Mouse (Mus musculus) midbrain, embryonic 12.5 days (tissue): ENCODE measurements around the gene Dach1. TPM values are rescaled to one million over a fixed set of nuclear protein-coding genes. Genes with fewer than 3 reads are reported as not detected.

ENCODE experiments used
- ATAC-seq: fragments of 200-750 bp; cut with Nextera tagmentation; 2 replicates; pipeline ENCODE4 v1.8.0; 2017; ENCODE audit warnings: low read depth, moderate TSS enrichment, moderate library complexity; ENCODE audit not compliant: low FRiP score
- H3K27ac ChIP-seq: fragments of 300-500 bp; sonication (generic); replicated peaks from 2 replicates; pipeline ENCODE4 v1.5.1; 2016; ENCODE audit warnings: mild to moderate bottlenecking
- H3K27me3 ChIP-seq: fragments of 300-500 bp; sonication (generic); 2 replicates; pipeline ENCODE4 v1.6.1; 2016; ENCODE audit warnings: mild to moderate bottlenecking
- H3K36me3 ChIP-seq: fragments of 300-500 bp; sonication (generic); 2 replicates; pipeline ENCODE4 v1.6.1; 2016
- H3K4me1 ChIP-seq: fragments of 300-500 bp; sonication (generic); 2 replicates; pipeline ENCODE4 v1.6.1; 2016
- H3K4me2 ChIP-seq: fragments of 300-500 bp; sonication (generic); replicated peaks from 2 replicates; pipeline ENCODE4 v1.6.1; 2016; ENCODE audit warnings: mild to moderate bottlenecking, moderate library complexity
- H3K4me3 ChIP-seq: fragments of 300-500 bp; sonication (generic); 2 replicates; pipeline ENCODE4 v1.5.1; 2016; ENCODE audit warnings: mild to moderate bottlenecking
- H3K9ac ChIP-seq: fragments of 300-500 bp; sonication (generic); replicated peaks from 2 replicates; pipeline ENCODE4 v1.6.1; 2016; ENCODE audit warnings: mild to moderate bottlenecking, moderate library complexity
- H3K9me3 ChIP-seq: fragments of 300-500 bp; sonication (generic); 2 replicates; pipeline ENCODE4 v1.6.1; 2016; ENCODE audit warnings: mild to moderate bottlenecking
- WGBS: fragments of 180-500 bp; shearing (Covaris S2); methylation state at CpG from one replicate; pipeline ENCODE4 v1.1.7; 2016; 5-methylcytosine and 5-hydroxymethylcytosine counted together
- polyA plus RNA-seq: library from polyadenylated mRNA; unstranded; fragments of >200 nt; fragmentation: Nextera tagmentation; extraction: Ambion mirVana; gene quantifications from 2 replicates; pipeline ENCODE4 v1.2.1, GENCODE M21; 2016

Dach1 gene
- polyA plus RNA-seq, 1 experiment from 2014 or later: 24.9 TPM

- Histone ChIP-seq H3K36me3 (no peaks in the 10 kb centered on the region), H3K4me1 (peaks cover 20% of the 10 kb centered on the region), H3K27me3 (no peaks in the 10 kb centered on the region), H3K9me3 (no peaks in the 10 kb centered on the region), H3K4me3 (no peak overlapping the region), H3K9ac (no peak overlapping the region), H3K27ac (0 out of 2 replicates have a peak overlapping the region, but pooled peaks have one; percentile 30), H3K4me2 (0 out of 2 replicates have a peak overlapping the region, but pooled peaks have one; percentile 15)
- ATAC-seq: no peak
- WGBS: 25% methylated on average over 7 of the region's 7 CpGs
Observed at GRCm38 (mm10) chr14:98156753-98157152, 12.8 kb downstream of the Dach1 start.

- Histone ChIP-seq H3K4me2 (peak overlapping the region; percentile 15), H3K4me1 (peaks cover 20% of the 10 kb centered on the region), H3K27ac (peak overlapping the region; percentile 61; the same call in 1 of the 2 replicates), H3K9me3 (no peaks in the 10 kb centered on the region), H3K36me3 (no peaks in the 10 kb centered on the region), H3K9ac (no peak overlapping the region), H3K27me3 (no peaks in the 10 kb centered on the region), H3K4me3 (no peak overlapping the region)
- ATAC-seq: peak; percentile 57
- WGBS: 46% methylated on average over 7 of the region's 7 CpGs
Observed at GRCm38 (mm10) chr14:98155725-98156392, 13.7 kb downstream of the Dach1 start.

GRCm38 (mm10) chr14:98154832-98155422, 14.6 kb downstream of the Dach1 start:
- Histone ChIP-seq H3K9me3 (no peaks in the 10 kb centered on the region), H3K4me2 (peak overlapping the region; percentile 25), H3K9ac (no peak overlapping the region), H3K4me1 (peaks cover 20% of the 10 kb centered on the region), H3K27ac (peak overlapping the region; percentile 69), H3K36me3 (no peaks in the 10 kb centered on the region), H3K27me3 (no peaks in the 10 kb centered on the region), H3K4me3 (no peak overlapping the region)
- peak; percentile 85 for ATAC-seq
- WGBS: 25% methylated on average over 7 of the region's 7 CpGs

- H3K9ac ChIP-seq: no peak overlapping the region
- no peaks in the 10 kb centered on the region for H3K9me3 ChIP-seq
- H3K36me3 ChIP-seq: no peaks in the 10 kb centered on the region
- H3K4me1 ChIP-seq: peaks cover 8% of the 10 kb centered on the region; the same call in 1 of the 2 replicates
- H3K4me2 ChIP-seq: no peak overlapping the region
- 66% methylated on average over 2 of the region's 2 CpGs for WGBS
- ATAC-seq: no peak
- H3K27ac ChIP-seq: no peak overlapping the region
- no peak overlapping the region for H3K4me3 ChIP-seq
- H3K27me3 ChIP-seq: no peaks in the 10 kb centered on the region
Observed at GRCm38 (mm10) chr14:98141758-98142157, 27.8 kb downstream of the Dach1 start.

- H3K4me3 ChIP-seq: no peak overlapping the region
- H3K36me3 ChIP-seq: no peaks in the 10 kb centered on the region
- H3K9me3 ChIP-seq: no peaks in the 10 kb centered on the region
- 57% methylated on average over 3 of the region's 3 CpGs for WGBS
- peaks cover 12% of the 10 kb centered on the region; the same call in 1 of the 2 replicates for H3K4me1 ChIP-seq
- H3K27ac ChIP-seq: no peak overlapping the region
- no peaks in the 10 kb centered on the region for H3K27me3 ChIP-seq
- no peak overlapping the region for H3K9ac ChIP-seq
- H3K4me2 ChIP-seq: no peak overlapping the region
- ATAC-seq: peak; percentile 30; the same call in 1 of the 2 replicates
Observed at GRCm38 (mm10) chr14:98138873-98139665, 30.5 kb downstream of the Dach1 start.

- peaks cover 12% of the 10 kb centered on the region; the same call in 1 of the 2 replicates for H3K4me1 ChIP-seq
- no peak overlapping the region for H3K4me3 ChIP-seq
- no peak for ATAC-seq
- H3K4me2 ChIP-seq: no peak overlapping the region
- no peak overlapping the region for H3K27ac ChIP-seq
- H3K36me3 ChIP-seq: no peaks in the 10 kb centered on the region
- WGBS: 63% methylated on average over 4 of the region's 4 CpGs
- no peaks in the 10 kb centered on the region for H3K27me3 ChIP-seq
- H3K9me3 ChIP-seq: no peaks in the 10 kb centered on the region
- no peak overlapping the region for H3K9ac ChIP-seq
Observed at GRCm38 (mm10) chr14:98134546-98134945, 35.0 kb downstream of the Dach1 start.

GRCm38 (mm10) chr14:98123032-98123431, 46.5 kb downstream of the Dach1 start:
- no peak for ATAC-seq
- Histone ChIP-seq H3K4me2 (no peak overlapping the region), H3K27me3 (no peaks in the 10 kb centered on the region), H3K4me3 (no peak overlapping the region), H3K27ac (no peak overlapping the region), H3K9me3 (no peaks in the 10 kb centered on the region), H3K4me1 (0 out of 2 replicates have a peak, but pooled peaks cover 2% of the 10 kb centered on the region), H3K9ac (no peak overlapping the region), H3K36me3 (peaks cover 10% of the 10 kb centered on the region; the same call in 1 of the 2 replicates)
- WGBS: 66% methylated on average over 1 of the region's 1 CpGs

- H3K36me3 ChIP-seq: no peaks in the 10 kb centered on the region
- H3K4me3 ChIP-seq: no peak overlapping the region
- no peaks in the 10 kb centered on the region for H3K27me3 ChIP-seq
- WGBS: 68% methylated on average over 1 of the region's 1 CpGs
- no peaks in the 10 kb centered on the region for H3K4me1 ChIP-seq
- no peak overlapping the region for H3K4me2 ChIP-seq
- no peaks in the 10 kb centered on the region for H3K9me3 ChIP-seq
- H3K27ac ChIP-seq: no peak overlapping the region
- ATAC-seq: no peak
- no peak overlapping the region for H3K9ac ChIP-seq
Observed at GRCm38 (mm10) chr14:98116627-98117026, 52.9 kb downstream of the Dach1 start.

- 76% methylated on average over 1 of the region's 1 CpGs for WGBS
- no peak for ATAC-seq
Observed at GRCm38 (mm10) chr14:98113106-98113505, 56.5 kb downstream of the Dach1 start.

GRCm38 (mm10) chr14:98109929-98110328, 59.6 kb downstream of the Dach1 start:
- ATAC-seq: no peak
- no peaks in the 10 kb centered on the region for H3K36me3 ChIP-seq
- no peak overlapping the region for H3K4me3 ChIP-seq
- WGBS: 93% methylated on average over 2 of the region's 2 CpGs
- H3K27ac ChIP-seq: no peak overlapping the region
- peaks cover 15% of the 10 kb centered on the region; the same call in 1 of the 2 replicates for H3K4me1 ChIP-seq
- H3K27me3 ChIP-seq: no peaks in the 10 kb centered on the region
- H3K9me3 ChIP-seq: no peaks in the 10 kb centered on the region
- H3K9ac ChIP-seq: no peak overlapping the region
- no peak overlapping the region for H3K4me2 ChIP-seq

More at GRCm38 (mm10) chr14:98113106-98113505, 56.5 kb downstream of the Dach1 start:
- Histone ChIP-seq H3K27me3 (no peaks in the 10 kb centered on the region), H3K36me3 (no peaks in the 10 kb centered on the region), H3K4me1 (peaks cover 4% of the 10 kb centered on the region; the same call in 1 of the 2 replicates), H3K4me3 (no peak overlapping the region), H3K9me3 (no peaks in the 10 kb centered on the region), H3K4me2 (no peak overlapping the region), H3K9ac (no peak overlapping the region), H3K27ac (no peak overlapping the region)

- Histone ChIP-seq H3K36me3 (no peaks in the 10 kb centered on the region), H3K4me2 (no peak overlapping the region), H3K4me3 (no peak overlapping the region), H3K9ac (no peak overlapping the region), H3K27ac (no peak overlapping the region), H3K4me1 (peaks cover 15% of the 10 kb centered on the region; the same call in 1 of the 2 replicates), H3K9me3 (no peaks in the 10 kb centered on the region), H3K27me3 (no peaks in the 10 kb centered on the region)
- ATAC-seq: peak; percentile 55
- 18% methylated on average over 3 of the region's 3 CpGs for WGBS
Observed at GRCm38 (mm10) chr14:98108764-98109163, 60.8 kb downstream of the Dach1 start.

GRCm38 (mm10) chr14:98106208-98106607, 63.4 kb downstream of the Dach1 start:
- ATAC-seq: no peak
- H3K4me2 ChIP-seq: no peak overlapping the region
- no peaks in the 10 kb centered on the region for H3K36me3 ChIP-seq
- peaks cover 15% of the 10 kb centered on the region; the same call in 1 of the 2 replicates for H3K4me1 ChIP-seq
- no peaks in the 10 kb centered on the region for H3K27me3 ChIP-seq
- H3K9me3 ChIP-seq: no peaks in the 10 kb centered on the region
- H3K4me3 ChIP-seq: no peak overlapping the region
- H3K9ac ChIP-seq: no peak overlapping the region
- no peak overlapping the region for H3K27ac ChIP-seq
